Mouse (Mus musculus) hindbrain, postnatal 0 days (tissue): Measurements from ENCODE around the gene Plxdc2. TPM values are rescaled to one million over a fixed set of nuclear protein-coding genes. Genes with fewer than 3 reads are reported as not detected.
A peak's percentile ranks its signal among the peaks of the same experiment; 100 is the strongest.

Experiments
- ATAC-seq: fragments of 200-750 bp; cut with Nextera tagmentation; 2 replicates; pipeline ENCODE4 v1.8.0; 2017; ENCODE audit warnings: mild to moderate bottlenecking, moderate TSS enrichment, moderate library complexity
- DNase-seq: peaks from one replicate; pipeline ENCODE4 v3.0.0-alpha.2; 2015; ENCODE audit warnings: low spot score
- H3K27ac ChIP-seq: fragments of 300-500 bp; sonication (generic); 2 replicates; pipeline ENCODE4 v1.5.1; 2014; ENCODE audit warnings: mild to moderate bottlenecking
- H3K27me3 ChIP-seq: fragments of 300-500 bp; sonication (generic); 2 replicates; pipeline ENCODE4 v1.6.1; 2014; ENCODE audit warnings: low read length, mixed read lengths; ENCODE audit not compliant: insufficient read depth
- H3K36me3 ChIP-seq: fragments of 300-500 bp; sonication (generic); 2 replicates; pipeline ENCODE4 v1.6.1; 2014; ENCODE audit warnings: low read length, mixed read lengths; ENCODE audit not compliant: insufficient read depth
- H3K4me1 ChIP-seq: fragments of 300-500 bp; sonication (generic); 2 replicates; pipeline ENCODE4 v1.6.1; 2014; ENCODE audit warnings: antibody characterized with exemption, low read length, mixed read lengths; ENCODE audit not compliant: insufficient read depth
- H3K4me2 ChIP-seq: fragments of 300-500 bp; sonication (generic); 2 replicates; pipeline ENCODE4 v1.6.1; 2014; ENCODE audit warnings: low read depth, mild to moderate bottlenecking, low read length, moderate library complexity, mixed read lengths
- H3K4me3 ChIP-seq: fragments of 300-500 bp; sonication (generic); 2 replicates; pipeline ENCODE4 v1.5.1; 2014; ENCODE audit warnings: low read length
- H3K9ac ChIP-seq: fragments of 300-500 bp; sonication (generic); replicated peaks from 2 replicates; pipeline ENCODE4 v1.6.1; 2014; ENCODE audit warnings: mild to moderate bottlenecking, low read length, moderate library complexity, mixed read lengths
- H3K9me3 ChIP-seq: fragments of 300-500 bp; sonication (generic); 2 replicates; pipeline ENCODE4 v1.6.1; 2016; ENCODE audit warnings: low read length, mixed read lengths
- CTCF ChIP-seq: IDR thresholded peaks from 2 replicates; pipeline ENCODE4 v1.5.1; 2016; ENCODE audit warnings: antibody characterized with exemption, control low read depth, low read depth
- WGBS: fragments of 180-500 bp; shearing (Covaris S2); extraction: QIAGEN DNeasy Blood & Tissue Kit; methylation state at CpG from one replicate; pipeline ENCODE4 v1.1.7; 2014; 5-methylcytosine and 5-hydroxymethylcytosine counted together
- polyA plus RNA-seq: library from polyadenylated mRNA; unstranded; fragments of >200 nt; fragmentation: Nextera tagmentation; extraction: Ambion mirVana; gene quantifications from 2 replicates; pipeline ENCODE4 v1.2.1, GENCODE M21; 2015
- total RNA-seq: library from RNA; depleted of rRNA; stranded (reverse); fragments of >200 nt; gene quantifications from 2 replicates; pipeline ENCODE4 v1.2.3, GENCODE M21; 2014; rRNA removed

Gene Plxdc2
- total RNA-seq (29.0 and 33.2 TPM in 2 replicates), polyA plus RNA-seq (30.9 and 33.2 TPM in 2 replicates)

GRCm38 (mm10) chr2:16356106-16356818, at the start of gene Plxdc2:
Gene Plxdc2, plus strand, starts transcription at chr2:16356304.
- no peaks in the 10 kb centered on the region for H3K27me3 ChIP-seq
- peak; percentile 93 for ATAC-seq
- DNase-seq: peak; percentile 87
- H3K9ac ChIP-seq: peak within 1 kb of the TSS; percentile 71
- under 1% methylated on average over 42 of the region's 45 CpGs for WGBS
- no peak for TF ChIP-seq CTCF
- peak within 1 kb of the TSS; percentile 91 for H3K27ac ChIP-seq
- H3K36me3 ChIP-seq: no peaks in the 10 kb centered on the region
- H3K4me1 ChIP-seq: no peaks in the 10 kb centered on the region
- peak within 1 kb of the TSS; percentile 80 for H3K4me3 ChIP-seq
- H3K4me2 ChIP-seq: peak within 1 kb of the TSS; percentile 78
- no peaks in the 10 kb centered on the region for H3K9me3 ChIP-seq

GRCm38 (mm10) chr2:16310387-16310786, 45.7 kb upstream of the Plxdc2 start:
- WGBS: 26% methylated on average over 2 of the region's 2 CpGs
- Histone ChIP-seq H3K27me3 (no peaks in the 10 kb centered on the region), H3K36me3 (no peaks in the 10 kb centered on the region), H3K4me1 (no peaks in the 10 kb centered on the region), H3K9ac (no peak overlapping the region), H3K27ac (no peak overlapping the region), H3K4me2 (no peak overlapping the region), H3K4me3 (no peak overlapping the region), H3K9me3 (no peaks in the 10 kb centered on the region)
- no peak for TF ChIP-seq CTCF
- DNase-seq: no peak
- no peak for ATAC-seq

- Histone ChIP-seq H3K36me3 (no peaks in the 10 kb centered on the region), H3K4me3 (no peak overlapping the region), H3K9me3 (no peaks in the 10 kb centered on the region), H3K4me2 (no peak overlapping the region), H3K4me1 (no peaks in the 10 kb centered on the region), H3K27ac (no peak overlapping the region), H3K27me3 (no peaks in the 10 kb centered on the region), H3K9ac (no peak overlapping the region)
- TF ChIP-seq CTCF: peak; percentile 77
- 73% methylated on average over 4 of the region's 4 CpGs for WGBS
- DNase-seq (peak; percentile 56), ATAC-seq (no peak)
These were observed 43.6 kb upstream of the Plxdc2 start for GRCm38 (mm10) chr2:16312400-16313070.

GRCm38 (mm10) chr2:16335194-16335781, 20.8 kb upstream of the Plxdc2 start:
- no peaks in the 10 kb centered on the region for H3K27me3 ChIP-seq
- no peaks in the 10 kb centered on the region for H3K36me3 ChIP-seq
- no peak for TF ChIP-seq CTCF
- H3K4me2 ChIP-seq: no peak overlapping the region
- H3K9ac ChIP-seq: no peak overlapping the region
- no peak overlapping the region for H3K4me3 ChIP-seq
- H3K4me1 ChIP-seq: no peaks in the 10 kb centered on the region
- H3K9me3 ChIP-seq: no peaks in the 10 kb centered on the region
- DNase-seq: no peak
- WGBS: 54% methylated on average over 4 of the region's 4 CpGs
- ATAC-seq: no peak
- H3K27ac ChIP-seq: no peak overlapping the region

GRCm38 (mm10) chr2:16344564-16344963, 11.5 kb upstream of the Plxdc2 start:
- Histone ChIP-seq H3K4me2 (no peak overlapping the region), H3K9me3 (no peaks in the 10 kb centered on the region), H3K4me3 (no peak overlapping the region), H3K36me3 (no peaks in the 10 kb centered on the region), H3K27me3 (no peaks in the 10 kb centered on the region), H3K27ac (no peak overlapping the region), H3K4me1 (no peaks in the 10 kb centered on the region), H3K9ac (no peak overlapping the region)
- DNase-seq: no peak
- no peak for ATAC-seq
- no peak for TF ChIP-seq CTCF
- 21% methylated on average over 2 of the region's 2 CpGs for WGBS

GRCm38 (mm10) chr2:16351106-16351505, 5.0 kb upstream of the Plxdc2 start:
- Histone ChIP-seq H3K4me3 (no peak overlapping the region), H3K4me1 (no peaks in the 10 kb centered on the region), H3K4me2 (no peak overlapping the region), H3K27ac (no peak overlapping the region), H3K9me3 (no peaks in the 10 kb centered on the region), H3K9ac (no peak overlapping the region), H3K36me3 (no peaks in the 10 kb centered on the region), H3K27me3 (no peaks in the 10 kb centered on the region)
- DNase-seq: no peak
- ATAC-seq: no peak
- TF ChIP-seq CTCF: no peak
- WGBS: 74% methylated on average over 3 of the region's 3 CpGs
